In the genomic region with DNA sequence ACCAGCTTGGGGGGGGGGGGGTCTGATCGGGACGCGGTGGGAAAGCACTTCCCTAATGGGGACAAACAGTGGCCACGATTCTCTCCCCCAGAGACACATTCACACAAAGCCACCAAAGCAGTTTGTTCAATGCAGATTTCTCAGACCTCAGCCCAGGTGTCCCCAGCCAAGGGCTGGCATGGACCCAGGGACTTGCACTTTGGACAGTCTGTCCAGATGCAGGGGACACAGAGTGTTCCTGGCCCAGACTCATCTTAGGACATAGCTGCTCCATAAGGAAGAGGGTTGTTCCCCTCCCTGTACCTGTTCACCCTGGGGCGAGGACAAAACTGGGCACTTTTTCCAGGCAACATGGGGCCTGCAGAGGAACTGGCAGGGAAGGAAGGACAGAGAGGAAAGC, we compare ENCODE assay signal across 22 mouse cellular contexts.
A peak's percentile ranks its signal among the peaks of the same experiment; 100 is the strongest.
DNase-seq lines count a peak whose midpoint lies in the region; TF ChIP-seq lines count a peak whose summit lies in the region.
"Had no signal": no experiment of that assay in that cellular context is flagged by ENCODE, and none has a peak within 500 bp of the region (broad histone marks: within the 10 kb centered on the region; RNA-seq: fewer than 3 reads in every experiment).

No protein-coding gene starts in this region.

- no peaks in the 10 kb centered on the region for H3K27me3 ChIP-seq in cerebellum, adult 2 months (ENCODE audit: control insufficient read depth, insufficient read depth, low read length)
- H3K27me3 ChIP-seq: heart, embryonic 15.5 days; limb, embryonic 13.5 days had no signal

- no peak for TF ChIP-seq POLR2A in cerebellum, adult 2 months (IDR thresholded peaks at IDR 0.05; ENCODE audit: borderline replicate concordance, insufficient read depth, low read length)

- no peak overlapping the region for H3K4me3 ChIP-seq in cerebellum, adult 2 months (replicated peaks; ENCODE audit: insufficient read depth, low read depth, low read length)
- H3K4me3 ChIP-seq: forebrain, embryonic 10.5 days; heart, adult 2 months; heart, embryonic 15.5 days; limb, embryonic 13.5 days; midbrain, embryonic 13.5 days had no signal

- DNase-seq in adrenal gland, postnatal 10 days = peak; percentile 29
- no peak for DNase-seq in adrenal gland, adult 18-20 months (ENCODE audit: low spot score in 2 of 2)
- DNase-seq in kidney, adult 18-20 months = peak; percentile 57
- DNase-seq in kidney, postnatal 10 days = no peak
- peak; percentile 16 for DNase-seq in ovary, adult 18-20 months (ENCODE audit: low spot score)
- DNase-seq in ovary, postnatal 36 days (ENCODE audit: low spot score) = no peak
- DNase-seq in cerebellum, adult 2 months = no peak
- DNase-seq: cerebellum, adult 18-20 months; forebrain, postnatal 0 days; gastrocnemius, postnatal 25 days; heart, postnatal 4 days; layer of hippocampus, adult 9-11 months; lung, embryonic 14.5 days; retina, postnatal 1 day; thymus, postnatal 25 days had no signal

- WGBS in cerebellum, adult 2 months = 74% methylated on average over 5 of the region's 5 CpGs

- H3K4me1 ChIP-seq in cerebellum, adult 2 months (ENCODE audit: control insufficient read depth, insufficient read depth, low read length) = no peaks in the 10 kb centered on the region
- H3K4me1 ChIP-seq: forebrain, embryonic 10.5 days; heart, embryonic 15.5 days; midbrain, embryonic 13.5 days had no signal

- no peak overlapping the region for H3K27ac ChIP-seq in cerebellum, adult 2 months (ENCODE audit: insufficient read depth, low read length)
- H3K27ac ChIP-seq: forebrain, embryonic 10.5 days; heart, adult 2 months; heart, embryonic 15.5 days; hindbrain, embryonic 14.5 days; limb, embryonic 13.5 days; liver, embryonic 14.5 days; midbrain, embryonic 13.5 days had no signal

- TF ChIP-seq CTCF in cerebellum, adult 2 months (IDR thresholded peaks at IDR 0.05; ENCODE audit: borderline replicate concordance, insufficient read depth, low read depth, low read length) = no peak

Comparison
In these comparisons a context has a peak if more than half of its experiments do, and no peak if none do; other contexts are left out.
1. DNase-seq: peak in adrenal gland, postnatal 10 days (single experiment), kidney, adult 18-20 months (single experiment) and ovary, adult 18-20 months (single experiment); none in adrenal gland, adult 18-20 months (0 of 2), kidney, postnatal 10 days (single experiment), ovary, postnatal 36 days (single experiment) and cerebellum, adult 2 months (0 of 2).